Mouse (Mus musculus) MEL (cell line): Measurements from ENCODE around the gene Acvr2a. TPM values are rescaled to one million over a fixed set of nuclear protein-coding genes. Genes with fewer than 3 reads are reported as not detected.

Source experiments
- DNase-seq: peaks from one replicate; pipeline ENCODE4 v3.0.0; 2011; ENCODE audit warnings: low read depth, low spot score
- H3K27ac ChIP-seq: 2 replicates; pipeline ENCODE4 v1.5.1; 2012; ENCODE audit warnings: low read depth, mild to moderate bottlenecking, control low read depth, low read length, moderate library complexity; ENCODE audit not compliant: control insufficient read depth
- H3K27me3 ChIP-seq, 2 experiments: fragments of 150-350 bp in 1 of 2; sonication (generic) in 1 of 2; 2 replicates each; pipeline ENCODE4 v1.6.1; 2012; ENCODE audit warnings: low read length in 2 of 2, mild to moderate bottlenecking in 2 of 2, improper control_type of control experiment in 1 of 2, moderate library complexity in 1 of 2; ENCODE audit not compliant: insufficient read depth in 2 of 2, control insufficient read depth in 1 of 2
- H3K36me3 ChIP-seq, 2 experiments: 2 replicates each; pipeline ENCODE4 v1.6.1; 2012 to 2014; ENCODE audit warnings: low read length in 2 of 2, improper control_type of control experiment in 1 of 2, inconsistent platforms in 1 of 2, mild to moderate bottlenecking in 1 of 2; ENCODE audit not compliant: insufficient read depth in 2 of 2, control insufficient read depth in 1 of 2
- H3K4me1 ChIP-seq, 2 experiments: fragments of 150-350 bp in 1 of 2; sonication (generic) in 1 of 2; 2 replicates each; pipeline ENCODE4 v1.6.1; 2012; ENCODE audit warnings: low read length in 2 of 2, improper control_type of control experiment in 1 of 2, mild to moderate bottlenecking in 1 of 2; ENCODE audit not compliant: insufficient read depth in 2 of 2, control insufficient read depth in 1 of 2
- H3K4me3 ChIP-seq, 2 experiments: fragments of 150-350 bp in 1 of 2; sonication (generic) in 1 of 2; 2 replicates each; pipeline ENCODE4 v1.5.1; 2012; ENCODE audit warnings: low read depth in 2 of 2, low read length in 2 of 2, mild to moderate bottlenecking in 2 of 2, moderate library complexity in 2 of 2, control low read depth in 1 of 2, improper control_type of control experiment in 1 of 2; ENCODE audit not compliant: control insufficient read depth in 1 of 2, insufficient read depth in 1 of 2
- H3K79me2 ChIP-seq: 2 replicates; pipeline ENCODE4 v1.6.1; 2012; ENCODE audit warnings: mild to moderate bottlenecking, low read length, moderate library complexity; ENCODE audit not compliant: control insufficient read depth, poor library complexity, insufficient read depth
- H3K9ac ChIP-seq: 2 replicates; pipeline ENCODE4 v1.6.1; 2012; ENCODE audit warnings: low read depth, mild to moderate bottlenecking, control low read depth, low read length, moderate library complexity; ENCODE audit not compliant: control insufficient read depth, poor library complexity, severe bottlenecking
- H3K9me3 ChIP-seq: fragments of 150-350 bp; sonication (generic); replicated peaks from 2 replicates; pipeline ENCODE4 v1.6.1; 2012; ENCODE audit warnings: mild to moderate bottlenecking, low read length, improper control_type of control experiment, moderate library complexity; ENCODE audit not compliant: insufficient read depth
- BHLHE40 ChIP-seq: IDR thresholded peaks from 2 replicates; pipeline ENCODE4 v1.6.1; 2012; ENCODE audit warnings: low read depth, mild to moderate bottlenecking, inconsistent platforms, low read length, improper control_type of control experiment, borderline replicate concordance
- CHD1 ChIP-seq: IDR thresholded peaks from 2 replicates; pipeline ENCODE4 v1.6.1; 2012; ENCODE audit warnings: low read depth, mild to moderate bottlenecking, inconsistent platforms, low read length, improper control_type of control experiment
- CHD2 ChIP-seq: IDR thresholded peaks from 2 replicates; pipeline ENCODE4 v1.6.1; 2011; ENCODE audit warnings: low read length, improper control_type of control experiment
- ELF1 ChIP-seq: IDR thresholded peaks from 2 replicates; pipeline ENCODE4 v1.6.1; 2014; ENCODE audit warnings: low read depth, mild to moderate bottlenecking, inconsistent platforms, low read length, improper control_type of control experiment, moderate library complexity
- EP300 ChIP-seq, 2 experiments: IDR thresholded peaks; 2 replicates each; pipeline ENCODE4 v1.6.1; 2011; ENCODE audit warnings: improper control_type of control experiment in 2 of 2, low read length in 2 of 2, low read depth in 1 of 2, mild to moderate bottlenecking in 1 of 2
- ETS1 ChIP-seq: IDR thresholded peaks from 2 replicates; pipeline ENCODE4 v1.6.1; 2012; ENCODE audit warnings: low read depth, mild to moderate bottlenecking, inconsistent platforms, low read length, improper control_type of control experiment, moderate library complexity
- GABPA ChIP-seq: IDR thresholded peaks from 2 replicates; pipeline ENCODE4 v1.6.1; 2012; ENCODE audit warnings: low read depth, mild to moderate bottlenecking, inconsistent platforms, low read length, improper control_type of control experiment, moderate library complexity
- GATA1 ChIP-seq: IDR thresholded peaks from 2 replicates; pipeline ENCODE4 v1.6.1; 2011; ENCODE audit warnings: low read depth, low read length, improper control_type of control experiment
- HCFC1 ChIP-seq: IDR thresholded peaks from 2 replicates; pipeline ENCODE4 v1.6.1; 2012; ENCODE audit warnings: low read depth, mild to moderate bottlenecking, inconsistent platforms, low read length, improper control_type of control experiment, moderate library complexity
- JUND ChIP-seq: IDR thresholded peaks from 2 replicates; pipeline ENCODE4 v1.6.1; 2011; ENCODE audit warnings: low read depth, mild to moderate bottlenecking, improper control_type of control experiment, low read length
- KAT2A ChIP-seq: conservative IDR thresholded peaks from 2 replicates; pipeline ENCODE4 v1.6.1; 2012; ENCODE audit warnings: low read depth, low read length, improper control_type of control experiment, inconsistent platforms
- MAFK ChIP-seq: IDR thresholded peaks from 2 replicates; pipeline ENCODE4 v1.6.1; 2011; ENCODE audit warnings: low read depth, mild to moderate bottlenecking, low read length, improper control_type of control experiment, borderline replicate concordance
- MAX ChIP-seq: IDR thresholded peaks from 2 replicates; pipeline ENCODE4 v1.6.1; 2011; ENCODE audit warnings: low read length, improper control_type of control experiment
- MAZ ChIP-seq: IDR thresholded peaks from 2 replicates; pipeline ENCODE4 v1.6.1; 2012; ENCODE audit warnings: low read depth, mild to moderate bottlenecking, inconsistent platforms, low read length, improper control_type of control experiment
- MEF2A ChIP-seq: IDR thresholded peaks from 2 replicates; pipeline ENCODE4 v1.6.1; 2014; ENCODE audit warnings: low read depth, mild to moderate bottlenecking, inconsistent platforms, low read length, improper control_type of control experiment; ENCODE audit not compliant: poor library complexity, insufficient replicate concordance, severe bottlenecking; ENCODE audit errors: extremely low read depth
- MXI1 ChIP-seq: IDR thresholded peaks from 2 replicates; pipeline ENCODE4 v1.6.1; 2011; ENCODE audit warnings: mild to moderate bottlenecking, low read depth, low read length, improper control_type of control experiment
- MYB ChIP-seq: IDR thresholded peaks from 2 replicates; pipeline ENCODE4 v1.6.1; 2011; ENCODE audit warnings: mild to moderate bottlenecking, low read depth, low read length, improper control_type of control experiment
- MYC ChIP-seq: IDR thresholded peaks from 2 replicates; pipeline ENCODE4 v1.6.1; 2011; ENCODE audit warnings: low read depth, mild to moderate bottlenecking, low read length, improper control_type of control experiment, moderate library complexity
- NELFE ChIP-seq: IDR thresholded peaks from 2 replicates; pipeline ENCODE4 v1.6.1; 2011; ENCODE audit warnings: low read depth, low read length, improper control_type of control experiment
- NRF1 ChIP-seq: IDR thresholded peaks from 2 replicates; pipeline ENCODE4 v1.6.1; 2014; ENCODE audit warnings: low read depth, mild to moderate bottlenecking, inconsistent platforms, low read length, improper control_type of control experiment, moderate library complexity; ENCODE audit not compliant: poor library complexity, insufficient read depth, severe bottlenecking
- POLR2A ChIP-seq, 2 experiments: IDR thresholded peaks; 2 replicates each; pipeline ENCODE4 v1.6.1; 2011 to 2012; ENCODE audit warnings: low read length in 2 of 2, mild to moderate bottlenecking in 2 of 2, control low read depth in 1 of 2, improper control_type of control experiment in 1 of 2, low read depth in 1 of 2, moderate library complexity in 1 of 2; ENCODE audit not compliant: control insufficient read depth in 1 of 2, insufficient read depth in 1 of 2, poor library complexity in 1 of 2
- POLR2AphosphoS5 ChIP-seq: IDR thresholded peaks from 2 replicates; pipeline ENCODE4 v1.6.1; 2012; ENCODE audit warnings: low read depth, borderline replicate concordance, mild to moderate bottlenecking, inconsistent platforms, low read length, moderate library complexity, mixed read lengths
- RAD21 ChIP-seq: IDR thresholded peaks from 2 replicates; pipeline ENCODE4 v1.6.1; 2011; ENCODE audit warnings: mild to moderate bottlenecking, low read depth, low read length, improper control_type of control experiment
- RCOR1 ChIP-seq: IDR thresholded peaks from 2 replicates; pipeline ENCODE4 v1.6.1; 2012; ENCODE audit warnings: low read depth, mild to moderate bottlenecking, inconsistent platforms, low read length, improper control_type of control experiment
- TAL1 ChIP-seq: IDR thresholded peaks from 2 replicates; pipeline ENCODE4 v1.6.1; 2012; ENCODE audit warnings: mild to moderate bottlenecking, inconsistent platforms, low read length, moderate library complexity, mixed read lengths
- TBP ChIP-seq: IDR thresholded peaks from 2 replicates; pipeline ENCODE4 v1.8.0; 2011; ENCODE audit warnings: low read depth, low read length, improper control_type of control experiment
- TCF12 ChIP-seq: IDR thresholded peaks from 2 replicates; pipeline ENCODE4 v1.6.1; 2014; ENCODE audit warnings: low read depth, mild to moderate bottlenecking, inconsistent platforms, low read length, improper control_type of control experiment, moderate library complexity
- USF2 ChIP-seq, 2 experiments: IDR thresholded peaks; 2 replicates each; pipeline ENCODE4 v1.6.1; 2011 to 2012; ENCODE audit warnings: improper control_type of control experiment in 2 of 2, low read length in 2 of 2, borderline replicate concordance in 1 of 2, inconsistent platforms in 1 of 2, low read depth in 1 of 2, mild to moderate bottlenecking in 1 of 2; ENCODE audit not compliant: insufficient read depth in 1 of 2
- ZC3H11A ChIP-seq: IDR thresholded peaks from 2 replicates; pipeline ENCODE4 v1.6.1; 2012; ENCODE audit warnings: low read depth, mild to moderate bottlenecking, inconsistent platforms, low read length, improper control_type of control experiment
- ZKSCAN1 ChIP-seq: IDR thresholded peaks from 2 replicates; pipeline ENCODE4 v1.6.1; 2012; ENCODE audit warnings: low read depth, mild to moderate bottlenecking, inconsistent platforms, low read length, improper control_type of control experiment, moderate library complexity
- ZMIZ1 ChIP-seq: IDR thresholded peaks from 2 replicates; pipeline ENCODE4 v1.6.1; 2012; ENCODE audit warnings: low read depth, mild to moderate bottlenecking, inconsistent platforms, low read length, improper control_type of control experiment, moderate library complexity
- ZNF384 ChIP-seq: IDR thresholded peaks from 2 replicates; pipeline ENCODE4 v1.6.1; 2012; ENCODE audit warnings: low read depth, mild to moderate bottlenecking, inconsistent platforms, low read length, improper control_type of control experiment
- polyA plus RNA-seq, 2 experiments: library from polyadenylated mRNA; stranded (reverse) in 1 of 2; unstranded in 1 of 2; fragments of >175 nt in 1 of 2; fragments of >200 nt in 1 of 2; gene quantifications; 2 replicates each; pipeline versions ENCODE4 v1.2.1 to v1.2.4; 2012; ENCODE audit warnings: low replicate concordance in 2 of 2, low read depth in 1 of 2; ENCODE audit not compliant: insufficient read length in 2 of 2, insufficient read depth in 1 of 2, missing spikeins in 1 of 2
- total RNA-seq: library from RNA; depleted of rRNA; stranded (reverse); fragments of 300-350 nt; gene quantifications from 2 replicates; pipeline ENCODE4 v1.2.3, GENCODE M21; 2012

Acvr2a gene
- total and polyA plus RNA-seq, 3 experiments: 2.2 to 3.5 TPM; not detected in 1

- DNase-seq: peak; percentile 51
- TF ChIP-seq ZMIZ1 (no peak), MAFK (no peak), POLR2A (IDR thresholded peaks at IDR 0.05; ENCODE audit: control insufficient read depth in 1 of 2, insufficient read depth in 1 of 2, low read depth in 1 of 2, low read length in 2 of 2, poor library complexity in 1 of 2) (no peak), HCFC1 (no peak), GATA1 (peak; percentile 74), KAT2A (no peak), ELF1 (no peak), MAZ (no peak), USF2 (IDR thresholded peaks at IDR 0.05; ENCODE audit: borderline replicate concordance in 1 of 2, insufficient read depth in 1 of 2, low read depth in 1 of 2, low read length in 2 of 2) (no peak), MXI1 (no peak), NRF1 (no peak), TAL1 (no peak), TBP (no peak), CHD2 (no peak), JUND (no peak), EP300 (IDR thresholded peaks at IDR 0.05; ENCODE audit: low read depth in 1 of 2, low read length in 2 of 2) (peak; percentile 21 to 61; a peak in 3 of 4 replicates), MYC (0 out of 2 replicates have a peak, but pooled peaks have one; percentile 18), RAD21 (no peak), POLR2AphosphoS5 (no peak), BHLHE40 (no peak), ZKSCAN1 (no peak), MEF2A (no peak), ZNF384 (no peak), GABPA (no peak), RCOR1 (peak; percentile 58), CHD1 (no peak), MYB (no peak), TCF12 (no peak), MAX (no peak), ZC3H11A (no peak), NELFE (no peak), ETS1 (0 out of 2 replicates have a peak, but pooled peaks have one; percentile 23)
- TF ChIP-seq, all 39 proteins: peak for 5
- peak overlapping the region; percentile 3; the same call in 1 of the 2 replicates for H3K27ac ChIP-seq
- H3K9me3 ChIP-seq: no peaks in the 10 kb centered on the region
- H3K9ac ChIP-seq: no peak overlapping the region
- no peak overlapping the region for H3K4me3 ChIP-seq
- H3K4me1 ChIP-seq: peaks cover 9 to 13% of the 10 kb centered on the region in 2 experiments
- H3K36me3 ChIP-seq: peaks cover 0 to 24% of the 10 kb centered on the region in 2 experiments; a peak in 2 of 4 replicates
- no peaks in the 10 kb centered on the region for H3K27me3 ChIP-seq
- peaks cover 8% of the 10 kb centered on the region for H3K79me2 ChIP-seq
These were observed 12.5 kb downstream of the Acvr2a start for GRCm38 (mm10) chr2:48826380-48826779.
